Mouse (Mus musculus): ENCODE measurements around the gene Efcab2.

DNA sequence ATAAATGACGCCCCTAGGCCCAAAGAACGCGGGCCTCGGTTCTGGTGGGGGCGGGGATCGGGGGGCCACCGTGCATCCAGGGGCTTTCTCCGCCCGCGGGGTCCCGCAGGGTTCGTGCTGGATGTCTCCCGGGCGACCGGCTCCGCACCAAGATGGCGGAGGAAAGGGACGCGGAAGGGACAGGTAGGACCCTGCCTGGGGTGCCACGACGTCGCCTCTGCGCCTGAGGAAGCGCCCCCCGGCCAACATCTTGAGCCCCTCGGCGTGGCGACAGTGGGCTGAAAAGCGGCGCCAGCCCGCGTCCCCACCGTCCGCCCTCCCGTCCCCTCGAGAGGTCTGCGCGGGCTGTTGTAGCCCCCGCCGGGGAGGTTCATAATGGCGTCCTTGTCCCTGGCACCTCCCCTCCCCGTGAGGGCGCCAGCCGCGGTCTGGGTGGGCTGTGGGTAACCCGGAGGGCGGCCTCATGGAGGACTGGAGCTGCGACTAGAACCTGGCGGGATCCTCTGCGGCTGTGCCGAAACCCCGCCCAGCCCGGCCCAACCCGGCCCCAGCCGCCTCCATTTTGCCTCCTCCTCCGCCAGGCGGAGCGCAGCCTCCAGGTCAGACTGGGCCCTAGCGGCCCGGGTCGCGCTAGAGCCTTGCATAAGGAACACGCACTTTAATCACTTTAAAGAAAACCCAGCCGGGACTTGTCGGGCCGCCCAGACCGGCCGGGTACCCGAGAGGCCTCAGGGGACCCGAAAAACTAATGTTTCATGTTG lies at the start of gene Efcab2:
- TF ChIP-seq POLR2A (IDR thresholded peaks at IDR 0.05; ENCODE audit: extremely low read depth, insufficient read depth, low read length) (peak; percentile 91; the same call in 1 of the 2 replicates), CTCF (IDR thresholded peaks at IDR 0.05; ENCODE audit: low read depth, low read length) (peak; percentile 52)
